Mouse (Mus musculus) cerebellum, postnatal 10 days (tissue): ENCODE data around the gene Rcor1.

Experiments used
- DNase-seq, 2 experiments: peaks; one replicate each; pipeline ENCODE4 v3.0.0; 2021; ENCODE audit warnings: mixed read lengths in 2 of 2

Gene Rcor1

GRCm38 (mm10) chr12:111165146-111165812 is 126.1 kb downstream of the Rcor1 start:
- peak; percentile 65 to 68 for DNase-seq
